Mouse (Mus musculus) megakaryocyte, embryonic 14.5 days (primary cell): ENCODE data around the gene Fgfr2.

Experiments
- FLI1 ChIP-seq: IDR thresholded peaks from 2 replicates; pipeline ENCODE4 v1.6.1; 2012; ENCODE audit warnings: low read length, inconsistent platforms, mixed read lengths
- GATA1 ChIP-seq: IDR thresholded peaks from 3 replicates; pipeline ENCODE4 v1.6.1; 2012; ENCODE audit warnings: mixed read lengths, low read length, inconsistent platforms, borderline replicate concordance

DNA sequence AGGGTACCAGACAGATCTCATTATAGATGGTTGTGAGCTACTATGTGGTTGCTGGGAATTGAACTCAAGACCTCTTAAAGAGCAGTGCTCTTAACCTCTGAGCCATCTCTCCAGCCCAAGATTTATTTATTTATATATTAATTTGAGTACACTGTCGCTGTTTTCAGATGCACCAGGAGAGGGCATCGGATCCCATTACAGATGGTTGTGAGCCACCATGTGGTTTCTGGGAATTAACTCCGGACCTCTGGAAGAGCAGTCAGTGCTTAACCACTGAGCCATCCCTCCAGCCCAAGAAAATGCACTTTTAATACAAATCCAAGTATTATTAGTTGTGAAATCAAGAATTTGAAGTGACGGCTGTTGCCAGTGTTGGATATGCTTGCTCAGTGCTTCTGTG lies 2224.8 kb downstream of the Fgfr2 start:
- no peak for TF ChIP-seq GATA1
- no peak for TF ChIP-seq FLI1
